Mouse (Mus musculus): ENCODE measurements around the gene Eml6.

- TF ChIP-seq GATA1 (IDR thresholded peaks at IDR 0.05; ENCODE audit: low read length) (no peak), TAL1 (IDR thresholded peaks at IDR 0.05; ENCODE audit: low read length) (no peak)
These were observed 255.0 kb downstream of the Eml6 start for GRCm38 (mm10) chr11:29770666-29771400.
